Mouse (Mus musculus) layer of hippocampus, adult 18-20 months (tissue): ENCODE measurements around the gene Stfa1. TPM values are rescaled to one million over a fixed set of nuclear protein-coding genes. Genes with fewer than 3 reads are reported as not detected.
"Not testable (repeated sequence)": the region's sequence is repeated elsewhere in the genome, so short reads cannot be mapped to it uniquely, and the experiment has no call there.

ENCODE experiments used
- DNase-seq, 2 experiments: peaks; one replicate each; pipeline ENCODE4 v3.0.0; 2022; ENCODE audit warnings: low spot score in 2 of 2
- long read RNA-seq: library from polyadenylated mRNA; stranded (forward); transcript quantifications from one replicate; pipeline ENCODE4 v2.0.0, GENCODE M21; 2021
- total RNA-seq, 2 experiments: library from RNA; stranded (reverse); gene quantifications; 2 replicates each; pipeline ENCODE4 v1.2.3; 2021

Stfa1 gene
- not detected for total RNA-seq
- long read RNA-seq = 0 reads

DNA sequence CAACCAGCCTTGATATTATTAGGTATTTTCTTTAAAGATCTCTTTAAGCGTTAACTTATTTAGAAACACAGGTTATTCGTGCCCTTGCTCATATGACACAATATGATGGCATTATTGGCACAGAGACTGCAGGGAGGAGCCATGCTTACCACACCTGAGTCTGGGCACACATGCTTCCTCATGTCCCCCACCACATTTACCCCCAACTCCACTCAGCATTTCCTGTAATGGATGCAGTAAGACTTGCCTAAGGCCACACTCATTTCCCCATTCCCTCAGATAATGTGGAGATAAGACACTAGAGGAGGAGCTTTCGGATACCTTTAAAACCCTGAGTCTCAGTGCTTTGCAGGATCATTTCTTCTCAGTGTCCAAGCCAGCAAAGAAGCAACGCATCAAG is at the start of gene Stfa1:
Gene Stfa1, plus strand, starts transcription at position 156 of the 400 bp plus-strand sequence.
- not testable (repeated sequence) for DNase-seq

DNA sequence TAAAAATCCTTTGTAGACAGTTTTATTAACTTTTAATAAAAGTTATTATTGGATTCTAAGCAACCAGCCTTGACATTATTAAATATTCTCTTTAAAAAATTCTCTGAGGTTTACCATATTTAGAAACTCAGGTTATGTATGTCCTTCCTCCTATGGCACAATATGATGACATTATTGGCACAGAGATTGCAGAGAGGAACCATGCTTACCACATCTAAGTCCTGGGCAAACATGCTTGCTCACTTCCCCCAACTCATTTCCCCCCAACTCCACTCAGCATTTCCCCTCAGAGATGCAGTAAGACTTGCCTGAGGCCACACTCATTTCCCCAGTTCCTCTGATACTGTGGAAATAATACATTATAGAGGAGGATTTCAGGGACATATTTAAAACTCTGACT is 16.2 kb upstream of the Stfa1 start:
- DNase-seq = not testable (repeated sequence)

DNA sequence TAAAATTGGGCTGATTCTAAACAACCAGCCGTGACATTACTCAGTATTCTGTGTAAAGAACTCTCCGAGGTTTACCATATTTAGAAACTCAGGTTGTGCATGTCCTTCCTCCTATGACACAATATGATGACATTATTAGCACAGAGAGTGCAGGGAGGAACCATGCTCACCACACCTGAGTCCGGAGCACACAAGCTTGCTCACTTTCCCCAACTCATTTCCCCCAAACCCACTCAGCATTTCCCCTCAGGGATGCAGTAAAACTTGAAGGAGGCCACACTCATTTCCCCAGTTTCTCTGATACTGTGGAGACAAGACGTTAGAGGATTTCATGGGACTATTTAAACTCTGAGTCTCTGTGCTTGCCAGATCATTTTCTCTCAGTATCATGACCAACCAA is 12.4 kb downstream of the Stfa1 start:
- DNase-seq = no peak

DNA sequence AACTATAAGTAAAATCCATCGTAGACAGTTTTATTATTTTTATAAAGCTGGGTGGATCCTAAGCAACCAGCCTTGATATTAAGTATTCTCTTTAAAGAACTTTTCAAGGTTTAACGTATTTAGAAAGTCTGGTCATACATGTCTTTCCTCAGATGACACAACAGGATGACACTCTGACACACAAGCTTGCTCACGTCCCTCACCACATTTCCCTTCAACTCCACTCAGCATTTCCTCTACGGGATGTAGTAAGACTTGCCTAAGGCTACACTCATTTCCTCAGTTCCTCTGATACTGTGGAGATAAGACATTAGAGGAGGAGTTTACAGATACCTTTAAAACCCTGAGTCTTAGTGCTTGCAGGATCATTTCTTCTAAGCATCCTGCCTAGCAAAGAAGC is 30.9 kb downstream of the Stfa1 start:
- no peak for DNase-seq

DNA sequence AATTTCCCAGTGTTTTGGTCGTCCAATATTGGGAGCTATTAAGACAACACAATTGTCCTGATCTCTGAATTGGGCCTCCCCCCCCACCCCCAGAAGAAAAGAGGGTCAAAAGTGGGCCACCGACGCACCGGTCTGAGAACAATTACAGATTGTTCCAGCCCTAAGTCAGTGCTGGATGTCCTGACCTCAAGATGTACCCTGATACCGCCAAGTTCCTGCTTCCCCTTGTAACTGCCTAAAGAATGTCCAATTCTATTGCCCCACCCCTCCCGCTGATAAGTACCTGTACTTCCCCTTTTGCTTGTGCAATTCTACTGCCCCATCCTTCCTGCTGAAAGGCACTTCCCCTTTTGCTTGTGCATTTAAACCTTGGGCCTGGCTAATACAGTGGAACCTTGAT is 39.4 kb downstream of the Stfa1 start:
- not testable (repeated sequence) for DNase-seq

DNA sequence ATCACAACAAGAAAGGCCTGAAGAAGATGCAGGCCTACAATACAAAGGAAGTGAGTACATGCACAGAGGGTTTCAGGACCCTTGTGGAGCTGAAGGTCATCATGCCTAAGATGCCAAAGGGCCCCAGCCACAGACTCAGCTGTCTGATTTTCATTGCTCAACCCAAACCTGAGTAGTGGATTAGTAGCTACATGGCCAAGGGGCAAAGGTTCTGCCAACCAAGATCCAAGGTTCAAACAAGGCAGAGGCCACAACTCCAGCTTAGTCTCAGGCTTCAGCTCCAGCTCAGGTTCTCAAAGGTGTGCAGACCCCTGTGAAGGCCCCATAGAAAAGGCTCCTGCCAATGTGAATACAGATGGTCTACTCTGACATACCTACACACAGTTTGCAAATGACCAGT is 42.5 kb downstream of the Stfa1 start:
- DNase-seq = no peak

DNA sequence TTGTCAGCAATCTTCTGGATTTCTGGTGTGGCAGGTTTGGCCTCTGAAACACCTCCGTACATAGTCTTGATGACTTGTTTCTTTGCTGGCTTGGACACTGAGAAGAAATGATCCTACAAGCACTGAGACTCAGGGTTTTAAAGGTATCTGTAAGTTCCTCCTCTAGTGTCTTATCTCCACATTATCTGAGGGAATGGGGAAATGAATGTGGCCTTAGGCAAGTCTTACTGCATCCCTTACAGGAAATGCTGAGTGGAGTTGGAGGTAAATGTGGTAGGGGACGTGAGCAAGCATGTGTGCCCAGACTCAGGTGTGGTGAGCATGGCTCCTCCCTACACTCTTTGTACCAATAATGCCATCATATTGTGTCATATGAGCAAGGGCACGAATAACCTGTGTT is 57.5 kb downstream of the Stfa1 start, which contains the start of gene BC117090:
Gene BC117090, minus strand, starts transcription at position 101 of the 400 bp plus-strand sequence.
- DNase-seq = no peak

Other genes starting within 250 kb of the Stfa1 start
- 1 to 10 TPM; 4.3 to 4.6 TPM for gene Wdr5b, start 235.8 kb upstream of the Stfa1 start, total RNA-seq
- gene Fam162a, start 205.4 kb upstream of the Stfa1 start, total RNA-seq = 10 to 100 TPM; 72.2 to 83.8 TPM
- 10 to 100 TPM; 18.8 to 21.2 TPM for gene Ccdc58, start 205.3 kb upstream of the Stfa1 start, total RNA-seq
- gene Csta1, start 145.7 kb upstream of the Stfa1 start, total RNA-seq = not detected
- not detected for gene Stfa2l1, start 120.1 kb upstream of the Stfa1 start, total RNA-seq
- not detected for gene Gm5483, start 92.7 kb upstream of the Stfa1 start, total RNA-seq
- not detected for gene Gm5416, start 66.5 kb upstream of the Stfa1 start, total RNA-seq
- not detected for gene 2010005H15Rik, start 55.5 kb upstream of the Stfa1 start, total RNA-seq
- gene BC117090, start 57.4 kb downstream of the Stfa1 start, total RNA-seq = not detected
- not detected for gene BC100530, start 90.8 kb downstream of the Stfa1 start, total RNA-seq
- gene Stfa2, start 131.5 kb downstream of the Stfa1 start, total RNA-seq = not detected
- gene Stfa3, start 178.4 kb downstream of the Stfa1 start, total RNA-seq = not detected